Mouse (Mus musculus): Measurements from ENCODE around the gene Gpatch8. TPM values are rescaled to one million over a fixed set of nuclear protein-coding genes. Genes with fewer than 3 reads are reported as not detected.
A peak's percentile ranks its signal among the peaks of the same experiment; 100 is the strongest.

Gpatch8 gene
- polyA plus RNA-seq, 1 experiment = 9.0 TPM

- peaks cover 1% of the 10 kb centered on the region for H3K36me3 ChIP-seq (ENCODE audit: control insufficient read depth, insufficient read depth)
- H3K4me2 ChIP-seq (ENCODE audit: low read depth) = peak overlapping the region; percentile 15
- no peaks in the 10 kb centered on the region for H3K79me2 ChIP-seq (ENCODE audit: control insufficient read depth, insufficient read depth)
- TF ChIP-seq E2F4 (IDR thresholded peaks at IDR 0.05; ENCODE audit: insufficient read depth) (no peak), MAX (IDR thresholded peaks at IDR 0.05; ENCODE audit: low read depth) (no peak), TCF3 (IDR thresholded peaks at IDR 0.05; ENCODE audit: insufficient read length, low read depth) (no peak), POLR2AphosphoS2 (IDR thresholded peaks at IDR 0.05; ENCODE audit: insufficient read length, low read depth) (no peak), USF1 (IDR thresholded peaks at IDR 0.05; ENCODE audit: low read depth) (no peak), POLR2A (IDR thresholded peaks at IDR 0.05; ENCODE audit: insufficient read length, low read depth) (no peak), CEBPB (IDR thresholded peaks at IDR 0.05; ENCODE audit: insufficient read depth, poor library complexity, severe bottlenecking) (no peak), MYOG (IDR thresholded peaks at IDR 0.05; ENCODE audit: control insufficient read depth in 1 of 3, insufficient read depth in 1 of 3, insufficient read length in 2 of 3, low read depth in 2 of 3) (no peak), REST (IDR thresholded peaks at IDR 0.05; ENCODE audit: insufficient read depth, insufficient read length) (no peak)
- H3ac ChIP-seq (ENCODE audit: control insufficient read depth, insufficient read length) = no peak overlapping the region
- H3K4me3 ChIP-seq = no peak overlapping the region
- peaks cover 10% of the 10 kb centered on the region for H3K27me3 ChIP-seq (ENCODE audit: control insufficient read depth, insufficient read depth, insufficient read length)
These were observed 111.4 kb downstream of the Gpatch8 start for GRCm38 (mm10) chr11:102444781-102445180.

- Histone ChIP-seq H3K79me2 (ENCODE audit: control insufficient read depth, insufficient read depth) (no peaks in the 10 kb centered on the region), H3K4me2 (ENCODE audit: low read depth) (peak overlapping the region; percentile 15), H3ac (ENCODE audit: control insufficient read depth, insufficient read length) (no peak overlapping the region), H3K36me3 (ENCODE audit: control insufficient read depth, insufficient read depth) (peaks cover 6% of the 10 kb centered on the region), H3K27me3 (ENCODE audit: control insufficient read depth, insufficient read depth, insufficient read length) (peaks cover 5% of the 10 kb centered on the region), H3K4me3 (no peak overlapping the region)
- TF ChIP-seq TCF3 (IDR thresholded peaks at IDR 0.05; ENCODE audit: insufficient read length, low read depth) (no peak), USF1 (IDR thresholded peaks at IDR 0.05; ENCODE audit: low read depth) (no peak), MAX (IDR thresholded peaks at IDR 0.05; ENCODE audit: low read depth) (no peak), SRF (IDR thresholded peaks at IDR 0.05; ENCODE audit: control insufficient read depth, insufficient read length, low read depth) (no peak), CEBPB (IDR thresholded peaks at IDR 0.05; ENCODE audit: insufficient read depth, poor library complexity, severe bottlenecking) (no peak), MYOG (IDR thresholded peaks at IDR 0.05; ENCODE audit: control insufficient read depth in 1 of 3, insufficient read depth in 1 of 3, insufficient read length in 2 of 3, low read depth in 2 of 3) (no peak), REST (IDR thresholded peaks at IDR 0.05; ENCODE audit: insufficient read depth, insufficient read length) (no peak), POLR2A (IDR thresholded peaks at IDR 0.05; ENCODE audit: insufficient read length, low read depth) (no peak), TCF12 (IDR thresholded peaks at IDR 0.05; ENCODE audit: insufficient read depth, poor library complexity, severe bottlenecking) (no peak), E2F4 (IDR thresholded peaks at IDR 0.05; ENCODE audit: insufficient read depth) (no peak), MYOD1 (IDR thresholded peaks at IDR 0.05; ENCODE audit: control insufficient read depth in 1 of 3, insufficient read length in 2 of 3, low read depth in 2 of 3) (no peak), POLR2AphosphoS2 (IDR thresholded peaks at IDR 0.05; ENCODE audit: insufficient read length, low read depth) (no peak)
These were observed 111.9 kb downstream of the Gpatch8 start for GRCm38 (mm10) chr11:102444321-102444720.

GRCm38 (mm10) chr11:102443740-102444139 is 112.5 kb downstream of the Gpatch8 start:
- no peaks in the 10 kb centered on the region for H3K79me2 ChIP-seq (ENCODE audit: control insufficient read depth, insufficient read depth)
- peak overlapping the region; percentile 11 for H3K4me3 ChIP-seq
- peaks cover 8% of the 10 kb centered on the region for H3K36me3 ChIP-seq (ENCODE audit: control insufficient read depth, insufficient read depth)
- TF ChIP-seq MAX (IDR thresholded peaks at IDR 0.05; ENCODE audit: low read depth) (no peak), POLR2AphosphoS2 (IDR thresholded peaks at IDR 0.05; ENCODE audit: insufficient read length, low read depth) (peak; percentile 53), CEBPB (IDR thresholded peaks at IDR 0.05; ENCODE audit: insufficient read depth, poor library complexity, severe bottlenecking) (no peak), MYOG (IDR thresholded peaks at IDR 0.05; ENCODE audit: control insufficient read depth in 1 of 3, insufficient read depth in 1 of 3, insufficient read length in 2 of 3, low read depth in 2 of 3) (peak; percentile 71 to 96 (median 75)), SRF (IDR thresholded peaks at IDR 0.05; ENCODE audit: control insufficient read depth, insufficient read length, low read depth) (no peak), TCF12 (IDR thresholded peaks at IDR 0.05; ENCODE audit: insufficient read depth, poor library complexity, severe bottlenecking) (peak; percentile 67), POLR2A (IDR thresholded peaks at IDR 0.05; ENCODE audit: insufficient read length, low read depth) (no peak), TCF3 (IDR thresholded peaks at IDR 0.05; ENCODE audit: insufficient read length, low read depth) (peak; percentile 61), USF1 (IDR thresholded peaks at IDR 0.05; ENCODE audit: low read depth) (no peak), MYOD1 (IDR thresholded peaks at IDR 0.05; ENCODE audit: control insufficient read depth in 1 of 3, insufficient read length in 2 of 3, low read depth in 2 of 3) (peak in 2 of 3 experiments; percentile 61 to 98), E2F4 (IDR thresholded peaks at IDR 0.05; ENCODE audit: insufficient read depth) (no peak), REST (IDR thresholded peaks at IDR 0.05; ENCODE audit: insufficient read depth, insufficient read length) (no peak)
- peaks cover 3% of the 10 kb centered on the region for H3K27me3 ChIP-seq (ENCODE audit: control insufficient read depth, insufficient read depth, insufficient read length)
- no peak overlapping the region for H3ac ChIP-seq (ENCODE audit: control insufficient read depth, insufficient read length)
- peak overlapping the region; percentile 60 for H3K4me2 ChIP-seq (ENCODE audit: low read depth)

- Histone ChIP-seq H3K4me3 (peak overlapping the region; percentile 11), H3K27me3 (ENCODE audit: control insufficient read depth, insufficient read depth, insufficient read length) (no peaks in the 10 kb centered on the region), H3K79me2 (ENCODE audit: control insufficient read depth, insufficient read depth) (no peaks in the 10 kb centered on the region), H3K36me3 (ENCODE audit: control insufficient read depth, insufficient read depth) (peaks cover 8% of the 10 kb centered on the region), H3ac (ENCODE audit: control insufficient read depth, insufficient read length) (no peak overlapping the region), H3K4me2 (ENCODE audit: low read depth) (peak overlapping the region; percentile 22)
- peak in 2 of 3 experiments; percentile 21 to 36 for TF ChIP-seq MYOG (IDR thresholded peaks at IDR 0.05; ENCODE audit: control insufficient read depth in 1 of 3, insufficient read depth in 1 of 3, insufficient read length in 2 of 3, low read depth in 2 of 3)
- TF ChIP-seq SRF (IDR thresholded peaks at IDR 0.05; ENCODE audit: control insufficient read depth, insufficient read length, low read depth) = no peak
- TF ChIP-seq POLR2AphosphoS2 (IDR thresholded peaks at IDR 0.05; ENCODE audit: insufficient read length, low read depth) = peak; percentile 34
- TF ChIP-seq POLR2A (IDR thresholded peaks at IDR 0.05; ENCODE audit: insufficient read length, low read depth) = peak; percentile 37
- peak in 1 of 3 experiments; percentile 55 for TF ChIP-seq MYOD1 (IDR thresholded peaks at IDR 0.05; ENCODE audit: control insufficient read depth in 1 of 3, insufficient read length in 2 of 3, low read depth in 2 of 3)
These were observed 114.1 kb downstream of the Gpatch8 start for GRCm38 (mm10) chr11:102442089-102442488.

GRCm38 (mm10) chr11:102441434-102441833 is 114.8 kb downstream of the Gpatch8 start:
- H3ac ChIP-seq (ENCODE audit: control insufficient read depth, insufficient read length) = no peak overlapping the region
- no peak overlapping the region for H3K4me3 ChIP-seq
- no peak for TF ChIP-seq TCF3 (IDR thresholded peaks at IDR 0.05; ENCODE audit: insufficient read length, low read depth)
- TF ChIP-seq USF1 (IDR thresholded peaks at IDR 0.05; ENCODE audit: low read depth) = no peak
- no peak for TF ChIP-seq SRF (IDR thresholded peaks at IDR 0.05; ENCODE audit: control insufficient read depth, insufficient read length, low read depth)
- no peak for TF ChIP-seq REST (IDR thresholded peaks at IDR 0.05; ENCODE audit: insufficient read depth, insufficient read length)
- TF ChIP-seq MYOG (IDR thresholded peaks at IDR 0.05; ENCODE audit: control insufficient read depth in 1 of 3, insufficient read depth in 1 of 3, insufficient read length in 2 of 3, low read depth in 2 of 3) = no peak
- TF ChIP-seq MAX (IDR thresholded peaks at IDR 0.05; ENCODE audit: low read depth) = no peak
- no peak for TF ChIP-seq POLR2A (IDR thresholded peaks at IDR 0.05; ENCODE audit: insufficient read length, low read depth)
- TF ChIP-seq TCF12 (IDR thresholded peaks at IDR 0.05; ENCODE audit: insufficient read depth, poor library complexity, severe bottlenecking) = no peak
- TF ChIP-seq POLR2AphosphoS2 (IDR thresholded peaks at IDR 0.05; ENCODE audit: insufficient read length, low read depth) = no peak
- no peak for TF ChIP-seq MYOD1 (IDR thresholded peaks at IDR 0.05; ENCODE audit: control insufficient read depth in 1 of 3, insufficient read length in 2 of 3, low read depth in 2 of 3)
- no peak for TF ChIP-seq CEBPB (IDR thresholded peaks at IDR 0.05; ENCODE audit: insufficient read depth, poor library complexity, severe bottlenecking)
- H3K27me3 ChIP-seq (ENCODE audit: control insufficient read depth, insufficient read depth, insufficient read length) = no peaks in the 10 kb centered on the region
- H3K4me2 ChIP-seq (ENCODE audit: low read depth) = peak overlapping the region; percentile 22
- H3K79me2 ChIP-seq (ENCODE audit: control insufficient read depth, insufficient read depth) = no peaks in the 10 kb centered on the region
- H3K36me3 ChIP-seq (ENCODE audit: control insufficient read depth, insufficient read depth) = peaks cover 8% of the 10 kb centered on the region

Data from myocyte (in vitro differentiated cells).